Mouse (Mus musculus): ENCODE measurements around the gene Fscn2. TPM values are rescaled to one million over a fixed set of nuclear protein-coding genes. Genes with fewer than 3 reads are reported as not detected.
A peak's percentile ranks its signal among the peaks of the same experiment; 100 is the strongest.

The Fscn2 gene
- polyA plus RNA-seq, 2 experiments = not detected

- no peaks in the 10 kb centered on the region for H3K27me3 ChIP-seq (ENCODE audit: control insufficient read depth, insufficient read depth, low read length)
- WGBS (ENCODE audit: insufficient replicate concordance) = 61% methylated on average over 6 of the region's 6 CpGs
- no peak overlapping the region for H3K9ac ChIP-seq (replicated peaks)
- H3K4me1 ChIP-seq (replicated peaks; ENCODE audit: control insufficient read depth in 2 of 2, insufficient read depth in 2 of 2, low read length in 1 of 2) = peaks cover 0 to 3% of the 10 kb centered on the region in 2 experiments; a peak in 1 of 4 replicates
- H3K4me2 ChIP-seq (ENCODE audit: low read depth) = no peak overlapping the region
- no peak for TF ChIP-seq EP300 (IDR thresholded peaks at IDR 0.05; ENCODE audit: low read depth)
- no peak for TF ChIP-seq CTCF (IDR thresholded peaks at IDR 0.05; ENCODE audit: low read depth)
- no peak overlapping the region for H3K4me3 ChIP-seq (ENCODE audit: insufficient read depth in 1 of 2, low read depth in 2 of 2, low read length in 2 of 2)
- no peak for DNase-seq (ENCODE audit: low read depth in 3 of 3, low spot score in 3 of 3)
- ATAC-seq (ENCODE audit: insufficient read depth) = no peak
- no peaks in the 10 kb centered on the region for H3K9me3 ChIP-seq (ENCODE audit: control insufficient read depth, low read length)
- H3K27ac ChIP-seq = no peak overlapping the region
- H3K36me3 ChIP-seq (replicated peaks; ENCODE audit: control insufficient read depth, insufficient read depth, low read depth) = no peaks in the 10 kb centered on the region
Measured at GRCm38 (mm10) chr11:120362891-120363290, 1.6 kb downstream of the Fscn2 start.

DNA sequence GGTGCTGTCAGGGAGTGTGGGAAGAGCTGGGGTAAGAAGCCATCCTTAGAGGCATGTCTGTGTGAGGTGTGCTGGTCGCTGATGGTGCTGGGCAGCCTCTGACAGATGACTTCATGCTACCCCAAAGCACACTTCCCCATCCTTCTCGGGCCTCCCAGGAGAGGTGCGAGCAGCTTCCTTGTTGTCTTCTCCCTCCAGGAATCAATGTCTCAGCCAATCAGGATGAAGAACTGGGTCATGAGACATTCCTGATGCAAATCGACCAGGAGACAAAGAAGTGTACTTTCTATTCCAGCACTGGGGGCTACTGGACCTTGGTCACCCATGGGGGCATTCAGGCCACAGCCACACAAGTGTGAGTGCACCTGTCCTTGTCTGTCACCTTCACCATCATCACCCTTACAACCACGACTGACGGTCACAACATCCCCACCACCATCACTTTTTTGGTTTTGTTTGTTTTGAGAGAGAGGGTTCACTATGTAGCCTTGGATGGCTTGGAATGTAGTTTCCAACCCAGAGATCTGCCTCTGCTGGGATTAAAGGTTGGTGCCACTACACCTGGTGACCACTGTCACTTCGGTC, 5.2 kb downstream of the Fscn2 start:
- DNase-seq (ENCODE audit: low read depth in 3 of 3, low spot score in 3 of 3) (no peak), ATAC-seq (ENCODE audit: insufficient read depth) (no peak)
- WGBS (ENCODE audit: insufficient replicate concordance) = 30% methylated on average over 7 of the region's 7 CpGs
- Histone ChIP-seq H3K36me3 (replicated peaks; ENCODE audit: control insufficient read depth, insufficient read depth, low read depth) (no peaks in the 10 kb centered on the region), H3K4me2 (ENCODE audit: low read depth) (no peak overlapping the region), H3K9me3 (ENCODE audit: control insufficient read depth, low read length) (no peaks in the 10 kb centered on the region), H3K4me3 (ENCODE audit: insufficient read depth in 1 of 2, low read depth in 2 of 2, low read length in 2 of 2) (no peak overlapping the region), H3K4me1 (replicated peaks; ENCODE audit: control insufficient read depth in 2 of 2, insufficient read depth in 2 of 2, low read length in 1 of 2) (no peaks in the 10 kb centered on the region), H3K27me3 (ENCODE audit: control insufficient read depth, insufficient read depth, low read length) (no peaks in the 10 kb centered on the region), H3K27ac (no peak overlapping the region), H3K9ac (replicated peaks) (no peak overlapping the region)
- TF ChIP-seq CTCF (IDR thresholded peaks at IDR 0.05; ENCODE audit: low read depth) (no peak), EP300 (IDR thresholded peaks at IDR 0.05; ENCODE audit: low read depth) (no peak)

- Histone ChIP-seq H3K4me1 (replicated peaks; ENCODE audit: control insufficient read depth in 2 of 2, insufficient read depth in 2 of 2, low read length in 1 of 2) (no peaks in the 10 kb centered on the region), H3K4me2 (ENCODE audit: low read depth) (no peak overlapping the region), H3K36me3 (replicated peaks; ENCODE audit: control insufficient read depth, insufficient read depth, low read depth) (no peaks in the 10 kb centered on the region), H3K9ac (replicated peaks) (no peak overlapping the region), H3K9me3 (ENCODE audit: control insufficient read depth, low read length) (no peaks in the 10 kb centered on the region), H3K27me3 (ENCODE audit: control insufficient read depth, insufficient read depth, low read length) (no peaks in the 10 kb centered on the region), H3K4me3 (ENCODE audit: insufficient read depth in 1 of 2, low read depth in 2 of 2, low read length in 2 of 2) (no peak overlapping the region), H3K27ac (no peak overlapping the region)
- no peak for DNase-seq (ENCODE audit: low read depth in 3 of 3, low spot score in 3 of 3)
- TF ChIP-seq CTCF (IDR thresholded peaks at IDR 0.05; ENCODE audit: low read depth) = peak; percentile 93
- TF ChIP-seq EP300 (IDR thresholded peaks at IDR 0.05; ENCODE audit: low read depth) = no peak
- peak; percentile 32 for ATAC-seq (ENCODE audit: insufficient read depth)
- WGBS (ENCODE audit: insufficient replicate concordance) = 43% methylated on average over 8 of the region's 8 CpGs
Measured at GRCm38 (mm10) chr11:120369656-120370055, 8.3 kb downstream of the Fscn2 start.

GRCm38 (mm10) chr11:120373025-120373424, 11.7 kb downstream of the Fscn2 start:
- no peak overlapping the region for H3K4me3 ChIP-seq (ENCODE audit: insufficient read depth in 1 of 2, low read depth in 2 of 2, low read length in 2 of 2)
- 74% methylated on average over 13 of the region's 13 CpGs for WGBS (ENCODE audit: insufficient replicate concordance)
- DNase-seq (ENCODE audit: low read depth in 3 of 3, low spot score in 3 of 3) (no peak), ATAC-seq (ENCODE audit: insufficient read depth) (no peak)
- H3K4me2 ChIP-seq (ENCODE audit: low read depth) = no peak overlapping the region
- peak; percentile 62 for TF ChIP-seq CTCF (IDR thresholded peaks at IDR 0.05; ENCODE audit: low read depth)
- no peak for TF ChIP-seq EP300 (IDR thresholded peaks at IDR 0.05; ENCODE audit: low read depth)
- H3K36me3 ChIP-seq (replicated peaks; ENCODE audit: control insufficient read depth, insufficient read depth, low read depth) = no peaks in the 10 kb centered on the region
- H3K9ac ChIP-seq (replicated peaks) = no peak overlapping the region
- H3K27me3 ChIP-seq (ENCODE audit: control insufficient read depth, insufficient read depth, low read length) = no peaks in the 10 kb centered on the region
- H3K27ac ChIP-seq = no peak overlapping the region
- H3K9me3 ChIP-seq (ENCODE audit: control insufficient read depth, low read length) = no peaks in the 10 kb centered on the region
- peaks cover 4 to 6% of the 10 kb centered on the region in 2 experiments for H3K4me1 ChIP-seq (replicated peaks; ENCODE audit: control insufficient read depth in 2 of 2, insufficient read depth in 2 of 2, low read length in 1 of 2)

DNA sequence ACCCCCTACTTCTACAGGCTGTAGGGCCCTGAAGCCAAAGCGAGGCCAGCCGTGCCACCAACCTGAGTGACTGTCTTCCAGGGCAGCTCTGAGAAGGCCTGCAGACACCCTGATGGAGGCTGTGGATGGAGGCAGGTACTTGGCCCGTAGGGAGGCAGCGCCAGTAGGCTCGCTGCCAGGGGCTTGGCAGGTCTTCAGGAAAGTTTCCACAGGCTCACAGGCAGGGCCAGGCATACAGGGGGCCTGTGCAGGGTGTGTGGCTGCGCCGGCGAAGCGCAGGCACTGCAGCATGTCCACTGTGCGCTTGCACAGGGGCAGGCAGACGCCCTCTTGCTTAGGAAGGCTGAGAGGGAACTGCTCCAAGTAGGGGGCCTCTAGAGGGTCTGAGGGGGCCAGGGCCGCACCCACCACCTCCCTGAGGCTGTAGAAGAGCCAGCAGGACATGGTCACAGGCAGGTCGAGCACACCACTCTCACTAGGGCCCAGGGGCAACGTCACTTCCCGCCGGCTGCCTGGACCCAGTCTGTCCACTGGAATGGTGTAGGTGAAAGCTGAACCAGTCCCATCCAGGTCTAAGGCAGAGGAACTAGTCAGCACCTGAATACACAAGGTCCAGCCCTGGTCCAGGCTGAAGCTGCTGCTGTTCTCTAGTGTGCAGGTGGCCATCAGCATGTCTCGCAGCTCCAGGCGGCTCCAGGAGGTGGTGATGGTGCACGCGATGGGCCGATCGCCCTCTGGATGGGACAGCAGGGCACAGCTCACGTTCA, 12.7 kb downstream of the Fscn2 start:
- ATAC-seq (ENCODE audit: insufficient read depth) (no peak), DNase-seq (ENCODE audit: low read depth in 3 of 3, low spot score in 3 of 3) (no peak)
- no peak overlapping the region for H3K4me2 ChIP-seq (ENCODE audit: low read depth)
- H3K9ac ChIP-seq (replicated peaks) = no peak overlapping the region
- no peaks in the 10 kb centered on the region for H3K36me3 ChIP-seq (replicated peaks; ENCODE audit: control insufficient read depth, insufficient read depth, low read depth)
- no peaks in the 10 kb centered on the region for H3K27me3 ChIP-seq (ENCODE audit: control insufficient read depth, insufficient read depth, low read length)
- H3K9me3 ChIP-seq (ENCODE audit: control insufficient read depth, low read length) = no peaks in the 10 kb centered on the region
- H3K27ac ChIP-seq = no peak overlapping the region
- WGBS (ENCODE audit: insufficient replicate concordance) = 80% methylated on average over 23 of the region's 23 CpGs
- no peak overlapping the region for H3K4me3 ChIP-seq (ENCODE audit: insufficient read depth in 1 of 2, low read depth in 2 of 2, low read length in 2 of 2)
- TF ChIP-seq EP300 (IDR thresholded peaks at IDR 0.05; ENCODE audit: low read depth) (no peak), CTCF (IDR thresholded peaks at IDR 0.05; ENCODE audit: low read depth) (no peak)
- peaks cover 8% of the 10 kb centered on the region in 2 experiments for H3K4me1 ChIP-seq (replicated peaks; ENCODE audit: control insufficient read depth in 2 of 2, insufficient read depth in 2 of 2, low read length in 1 of 2)

All from liver, embryonic 14.5 days (tissue).